Mouse (Mus musculus): ENCODE data around the gene Plce1. TPM values are rescaled to one million over a fixed set of nuclear protein-coding genes. Genes with fewer than 3 reads are reported as not detected.
"Not testable (repeated sequence)": the region's sequence is repeated elsewhere in the genome, so short reads cannot be mapped to it uniquely, and the experiment has no call there.

Gene Plce1
- total RNA-seq, 2 experiments from 2014 or later: 4.8 to 5.6 TPM

GRCm38 (mm10) chr19:38558816-38559215 is 77.9 kb downstream of the Plce1 start:
- no peak for DNase-seq (ENCODE audit: extremely low spot score in 1 of 2, low spot score in 2 of 2)
- H3K4me3 ChIP-seq: no peak overlapping the region
- no peak overlapping the region for H3K27ac ChIP-seq
- intact Hi-C loops (cut with DNase I): no loop called here
- no peak for TF ChIP-seq CTCF (IDR thresholded peaks at IDR 0.05)

- intact Hi-C loops (cut with DNase I); H3K27ac ChIP-seq; DNase-seq (ENCODE audit: extremely low spot score in 1 of 2, low spot score in 2 of 2); H3K4me3 ChIP-seq: not testable (repeated sequence)
These were observed 81.0 kb downstream of the Plce1 start for GRCm38 (mm10) chr19:38561887-38562286.

DNA sequence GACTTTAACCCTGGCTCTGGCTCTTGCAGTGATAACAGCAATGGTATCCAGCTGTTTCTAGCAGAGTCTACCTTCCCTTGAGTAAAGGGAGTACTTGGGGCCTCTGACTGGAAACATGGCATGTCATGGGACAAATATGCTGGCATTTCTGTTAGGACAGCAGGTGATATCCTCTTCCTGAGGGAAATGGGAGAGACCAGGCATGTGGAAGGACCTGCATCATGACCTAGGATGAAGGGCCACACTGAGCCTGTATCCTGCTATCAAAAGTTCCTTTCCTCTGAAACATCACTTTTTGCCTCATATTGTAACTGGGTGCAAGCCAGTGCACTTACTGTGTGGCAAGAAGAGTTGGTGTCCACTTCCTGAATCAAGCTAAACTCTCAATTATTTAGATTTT is 85.2 kb downstream of the Plce1 start:
- DNase-seq (ENCODE audit: extremely low spot score in 1 of 2, low spot score in 2 of 2): no peak
- H3K4me3 ChIP-seq: no peak overlapping the region
- H3K27ac ChIP-seq: no peak overlapping the region
- intact Hi-C loops (cut with DNase I): loop anchor here (1.0 to 5.0 kb wide), 3 partner anchors 76 to 209 kb away; no protein-coding TSS in a partner anchor
- TF ChIP-seq CTCF (IDR thresholded peaks at IDR 0.05): no peak

GRCm38 (mm10) chr19:38566752-38567151 is 85.8 kb downstream of the Plce1 start:
- DNase-seq (ENCODE audit: extremely low spot score in 1 of 2, low spot score in 2 of 2): no peak
- Histone ChIP-seq H3K27ac (no peak overlapping the region), H3K4me3 (no peak overlapping the region)
- intact Hi-C loops (cut with DNase I): loop anchor here (1.0 to 5.0 kb wide), 3 partner anchors 76 to 209 kb away; no protein-coding TSS in a partner anchor
- peak; percentile 45 for TF ChIP-seq CTCF (IDR thresholded peaks at IDR 0.05)

- TF ChIP-seq CTCF (IDR thresholded peaks at IDR 0.05): no peak
- intact Hi-C loops (cut with DNase I): loop anchor here (5.0 kb wide), 2 partner anchors 75 to 140 kb away; no protein-coding TSS in a partner anchor
- DNase-seq (ENCODE audit: extremely low spot score in 1 of 2, low spot score in 2 of 2): no peak
- H3K4me3 ChIP-seq: no peak overlapping the region
- no peak overlapping the region for H3K27ac ChIP-seq
These were observed 86.4 kb downstream of the Plce1 start for GRCm38 (mm10) chr19:38567331-38567730.

- no peak for TF ChIP-seq CTCF (IDR thresholded peaks at IDR 0.05)
- DNase-seq (ENCODE audit: extremely low spot score in 1 of 2, low spot score in 2 of 2): no peak
- no peak overlapping the region for H3K27ac ChIP-seq
- intact Hi-C loops (cut with DNase I): no loop called here
- no peak overlapping the region for H3K4me3 ChIP-seq
These were observed 97.7 kb downstream of the Plce1 start for GRCm38 (mm10) chr19:38578554-38579146.

GRCm38 (mm10) chr19:38582861-38583260 is 102.0 kb downstream of the Plce1 start:
- intact Hi-C loops (cut with DNase I): no loop called here
- Histone ChIP-seq H3K27ac (no peak overlapping the region), H3K4me3 (no peak overlapping the region)
- DNase-seq (ENCODE audit: extremely low spot score in 1 of 2, low spot score in 2 of 2): no peak
- TF ChIP-seq CTCF (IDR thresholded peaks at IDR 0.05): no peak

DNA sequence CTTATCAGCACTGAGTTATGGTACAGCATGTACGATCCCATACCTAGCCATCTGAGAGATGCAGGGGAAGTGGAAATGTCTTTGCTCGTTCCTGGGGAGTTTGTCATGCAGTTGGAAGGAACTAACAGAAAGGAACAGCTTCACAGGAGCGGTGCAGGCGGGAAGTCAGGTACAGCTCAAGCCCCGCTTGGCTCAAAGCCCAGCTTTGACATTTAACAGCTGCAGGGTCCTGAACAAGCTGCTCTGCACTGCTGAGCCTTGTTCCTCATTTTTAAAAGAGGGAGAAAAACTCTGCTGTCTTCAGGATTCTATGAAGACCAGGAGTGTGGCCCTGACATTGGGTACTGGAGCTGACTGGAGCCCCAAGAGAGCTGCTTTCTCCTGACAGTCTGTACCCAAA is 106.7 kb downstream of the Plce1 start:
- Histone ChIP-seq H3K27ac (no peak overlapping the region), H3K4me3 (no peak overlapping the region)
- DNase-seq (ENCODE audit: extremely low spot score in 1 of 2, low spot score in 2 of 2): no peak
- TF ChIP-seq CTCF (IDR thresholded peaks at IDR 0.05): no peak
- intact Hi-C loops (cut with DNase I): no loop called here

- DNase-seq (ENCODE audit: extremely low spot score in 1 of 2, low spot score in 2 of 2): no peak
These were observed 108.6 kb downstream of the Plce1 start for GRCm38 (mm10) chr19:38589466-38589865.

DNA sequence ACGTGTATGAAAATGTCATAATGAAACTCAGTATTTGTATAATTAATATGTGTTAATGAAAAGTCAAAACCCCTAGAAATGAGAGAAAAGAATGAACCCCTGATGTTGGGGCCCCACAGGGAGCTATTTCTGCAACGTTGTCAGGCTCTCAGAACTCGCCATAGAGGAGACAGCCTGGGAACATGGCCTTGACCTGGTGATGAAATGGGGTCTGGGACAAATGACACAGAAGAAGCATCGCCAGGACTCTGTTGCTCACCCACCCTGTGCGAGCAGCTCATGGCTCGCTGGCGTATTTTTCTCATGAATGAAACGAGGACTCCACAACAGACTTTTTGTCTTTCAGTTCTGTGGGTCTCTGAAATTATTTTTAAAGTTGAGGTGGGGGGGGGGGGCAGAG is 109.0 kb downstream of the Plce1 start:
- DNase-seq (ENCODE audit: extremely low spot score in 1 of 2, low spot score in 2 of 2): no peak
- no peak overlapping the region for H3K27ac ChIP-seq
- H3K4me3 ChIP-seq: no peak overlapping the region
- no peak for TF ChIP-seq CTCF (IDR thresholded peaks at IDR 0.05)
- intact Hi-C loops (cut with DNase I): no loop called here

More at GRCm38 (mm10) chr19:38589466-38589865, 108.6 kb downstream of the Plce1 start:
- H3K27ac ChIP-seq: no peak overlapping the region
- H3K4me3 ChIP-seq: no peak overlapping the region
- no peak for TF ChIP-seq CTCF (IDR thresholded peaks at IDR 0.05)
- intact Hi-C loops (cut with DNase I): no loop called here

GRCm38 (mm10) chr19:38592566-38593224 is 111.8 kb downstream of the Plce1 start:
- no peak overlapping the region for H3K4me3 ChIP-seq
- no peak overlapping the region for H3K27ac ChIP-seq
- intact Hi-C loops (cut with DNase I): no loop called here
- no peak for TF ChIP-seq CTCF (IDR thresholded peaks at IDR 0.05)
- DNase-seq (ENCODE audit: extremely low spot score in 1 of 2, low spot score in 2 of 2): no peak

GRCm38 (mm10) chr19:38593225-38593897 is 112.5 kb downstream of the Plce1 start:
- Histone ChIP-seq H3K4me3 (no peak overlapping the region), H3K27ac (no peak overlapping the region)
- no peak for DNase-seq (ENCODE audit: extremely low spot score in 1 of 2, low spot score in 2 of 2)
- no peak for TF ChIP-seq CTCF (IDR thresholded peaks at IDR 0.05)
- intact Hi-C loops (cut with DNase I): no loop called here

All from left cerebral cortex, adult 2 months (tissue).